Comparison of ENCODE assay signal across 9 mouse cellular contexts in genomic region chr19:42255784-42256610, GRCm38 (mm10). TPM values are rescaled to one million over a fixed set of nuclear protein-coding genes. Genes with fewer than 3 reads are reported as not detected.
DNase-seq lines count a peak whose midpoint lies in the region; ATAC-seq lines count a peak whose summit lies in the region.
"Had no signal": no experiment of that assay in that cellular context is flagged by ENCODE, and none has a peak within 500 bp of the region (broad histone marks: within the 10 kb centered on the region; RNA-seq: fewer than 3 reads in every experiment).

No protein-coding gene starts in this region.

- peak overlapping the region; percentile 51 for H3K9ac ChIP-seq in midbrain, embryonic 11.5 days (ENCODE audit: low read length)

- 4% methylated on average over 39 of the region's 42 CpGs for WGBS in limb, embryonic 10.5 days
- 3% methylated on average over 38 of the region's 42 CpGs for WGBS in midbrain, embryonic 11.5 days

- DNase-seq in adrenal gland, adult 8-10 months, result peak; percentile 24
- DNase-seq in cerebellum, postnatal 4 days (ENCODE audit: low spot score in 2 of 2), result peak; percentile 56 to 66
- DNase-seq in gastrocnemius, postnatal 10 days, result peak; percentile 86
- DNase-seq in hindlimb bud, embryonic 11.5 days (ENCODE audit: extremely low spot score, low read depth, low spot score), result peak; percentile 86
- peak; percentile 99 for DNase-seq in limb, embryonic 10.5 days (ENCODE audit: low spot score)
- peak; percentile 97 for DNase-seq in midbrain, embryonic 11.5 days (ENCODE audit: low spot score, missing footprints)
- peak; percentile 8 to 10 for DNase-seq in spleen, postnatal 36 days (ENCODE audit: low spot score in 2 of 2)
- DNase-seq in adipocyte (ENCODE audit: low spot score), result no peak

- no peak overlapping the region for H3K27ac ChIP-seq in limb, embryonic 10.5 days
- no peak overlapping the region for H3K27ac ChIP-seq in midbrain, embryonic 11.5 days (ENCODE audit: low read depth, low read length)
- H3K27ac ChIP-seq: macrophage had no signal

- peaks cover 9% of the 10 kb centered on the region for H3K4me1 ChIP-seq in limb, embryonic 10.5 days
- no peaks in the 10 kb centered on the region; the same call in 1 of the 2 replicates for H3K4me1 ChIP-seq in midbrain, embryonic 11.5 days (ENCODE audit: control insufficient read depth, insufficient read depth, low read length)

- H3K4me3 ChIP-seq in limb, embryonic 10.5 days, result peak overlapping the region; percentile 52
- H3K4me3 ChIP-seq in midbrain, embryonic 11.5 days (ENCODE audit: low read depth, low read length), result peak overlapping the region; percentile 42

- H3K27me3 ChIP-seq in limb, embryonic 10.5 days (ENCODE audit: low read depth, poor library complexity, severe bottlenecking), result peaks cover 34% of the 10 kb centered on the region
- H3K27me3 ChIP-seq in midbrain, embryonic 11.5 days (ENCODE audit: control insufficient read depth, insufficient read depth, low read length), result peaks cover 4% of the 10 kb centered on the region; the same call in 1 of the 2 replicates

- H3K9me3 ChIP-seq in limb, embryonic 10.5 days (replicated peaks), result no peaks in the 10 kb centered on the region
- no peaks in the 10 kb centered on the region for H3K9me3 ChIP-seq in midbrain, embryonic 11.5 days (ENCODE audit: control insufficient read depth, low read length)

- H3K36me3 ChIP-seq in limb, embryonic 10.5 days, result no peaks in the 10 kb centered on the region
- H3K36me3 ChIP-seq in midbrain, embryonic 11.5 days (ENCODE audit: control insufficient read depth, insufficient read depth, low read length), result no peaks in the 10 kb centered on the region

- ATAC-seq in midbrain, embryonic 11.5 days (ENCODE audit: low FRiP score), result peak; percentile 93

- H3K4me2 ChIP-seq in midbrain, embryonic 11.5 days, result peak overlapping the region; percentile 76

RNA-seq across cellular contexts. Expression of gene Golga7b, which starts 8.6 kb away (rescaled TPM):
- total RNA-seq in adrenal gland, adult 8-10 months (2022), result 1 to 10 TPM; 1.2 to 2.1 (median 1.6) TPM
- 1 to 10 TPM; 3.2 to 5.5 TPM for total RNA-seq in gastrocnemius, postnatal 10 days (2021)
- not detected in 2 replicates for polyA plus RNA-seq in limb, embryonic 10.5 days (2016; fragmentation: Nextera tagmentation; extraction: Ambion mirVana)
- 2.3 and 2.8 TPM in 2 replicates for polyA plus RNA-seq in midbrain, embryonic 11.5 days (2014; fragmentation: Nextera tagmentation; extraction: Ambion mirVana)
- polyA plus RNA-seq: macrophage had no signal

RNA-seq across cellular contexts. Expression of gene Sfrp5, which starts 53.9 kb away (rescaled TPM):
- total RNA-seq in adrenal gland, adult 8-10 months (2022), result 10 to 100 TPM in 2 of 4 experiments, 1 to 10 TPM in 2; 3.4 to 25.0 (median 13.1) TPM
- 1 to 10 TPM; 5.7 to 6.8 TPM for total RNA-seq in gastrocnemius, postnatal 10 days (2021)
- 0.21 and 2.4 TPM in 2 replicates for polyA plus RNA-seq in limb, embryonic 10.5 days (2016; fragmentation: Nextera tagmentation; extraction: Ambion mirVana)
- 0.11 and 0.14 TPM in 2 replicates for polyA plus RNA-seq in midbrain, embryonic 11.5 days (2014; fragmentation: Nextera tagmentation; extraction: Ambion mirVana)
